Mouse (Mus musculus): Measurements from ENCODE around the gene Hmgn3. TPM values are rescaled to one million over a fixed set of nuclear protein-coding genes. Genes with fewer than 3 reads are reported as not detected.

Gene Hmgn3
- polyA plus RNA-seq, 1 experiment: 30.3 TPM

DNA sequence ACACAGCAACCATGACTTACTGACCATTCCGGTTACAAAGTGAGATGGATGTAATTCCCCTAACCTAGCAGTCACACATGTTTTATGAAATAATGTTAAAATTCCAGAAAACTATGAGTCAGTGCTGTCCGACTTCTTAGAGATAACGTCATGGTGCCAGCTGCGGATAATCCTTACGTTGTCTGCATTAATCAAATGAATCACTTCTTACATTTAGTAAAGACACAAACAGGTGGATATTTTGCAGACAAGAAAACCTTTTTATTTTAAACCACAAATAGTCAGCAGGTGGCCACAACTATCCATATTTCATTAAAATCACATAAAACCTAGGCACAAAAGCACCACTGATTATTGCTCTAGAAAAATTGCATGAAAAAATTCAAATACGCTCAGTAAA is 36.8 kb downstream of the Hmgn3 start:
- no peak overlapping the region for H3K4me3 ChIP-seq (ENCODE audit: low read depth, low read length)
- no peaks in the 10 kb centered on the region for H3K9me3 ChIP-seq (replicated peaks; ENCODE audit: control insufficient read depth, insufficient read depth, low read length, poor library complexity, severe bottlenecking)
- no peaks in the 10 kb centered on the region for H3K36me3 ChIP-seq (ENCODE audit: control insufficient read depth, insufficient read depth, low read length, poor library complexity, severe bottlenecking)
- H3K27ac ChIP-seq (ENCODE audit: insufficient read depth, low read length): no peak overlapping the region
- no peaks in the 10 kb centered on the region for H3K27me3 ChIP-seq (ENCODE audit: control insufficient read depth, insufficient read depth, low read length, poor library complexity, severe bottlenecking)
- no peak overlapping the region for H3K9ac ChIP-seq (ENCODE audit: low read depth, poor library complexity, severe bottlenecking)
- no peaks in the 10 kb centered on the region for H3K4me1 ChIP-seq (ENCODE audit: control insufficient read depth, insufficient read depth, low read length)
- TF ChIP-seq POLR2A (IDR thresholded peaks at IDR 0.05; ENCODE audit: insufficient read depth, low read length) (no peak), EP300 (IDR thresholded peaks at IDR 0.05; ENCODE audit: insufficient read depth, low read depth, low read length) (no peak), CTCF (IDR thresholded peaks at IDR 0.05; ENCODE audit: low read depth, low read length) (no peak)

DNA sequence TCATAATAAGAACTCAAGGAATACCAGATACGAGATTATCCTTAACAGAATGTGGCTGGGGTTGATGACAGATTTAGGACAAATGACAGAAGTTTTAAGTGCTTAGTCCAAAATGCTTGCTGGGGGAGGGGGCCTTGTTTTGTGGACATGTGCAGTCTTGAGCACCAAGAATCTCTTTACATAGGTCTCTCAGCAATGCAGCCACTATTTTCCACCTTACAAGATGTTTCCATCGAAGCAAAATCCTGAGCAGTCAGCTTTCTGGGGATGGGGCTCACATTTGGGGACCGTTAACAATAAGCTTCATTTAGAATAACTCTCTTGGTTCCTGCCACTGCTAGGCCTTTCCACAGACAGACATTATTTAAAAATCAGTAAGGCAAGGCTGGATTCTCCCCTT is 37.7 kb downstream of the Hmgn3 start:
- H3K27ac ChIP-seq (ENCODE audit: insufficient read depth, low read length): no peak overlapping the region
- no peak for TF ChIP-seq CTCF (IDR thresholded peaks at IDR 0.05; ENCODE audit: low read depth, low read length)
- TF ChIP-seq EP300 (IDR thresholded peaks at IDR 0.05; ENCODE audit: insufficient read depth, low read depth, low read length): no peak
- TF ChIP-seq POLR2A (IDR thresholded peaks at IDR 0.05; ENCODE audit: insufficient read depth, low read length): no peak

DNA sequence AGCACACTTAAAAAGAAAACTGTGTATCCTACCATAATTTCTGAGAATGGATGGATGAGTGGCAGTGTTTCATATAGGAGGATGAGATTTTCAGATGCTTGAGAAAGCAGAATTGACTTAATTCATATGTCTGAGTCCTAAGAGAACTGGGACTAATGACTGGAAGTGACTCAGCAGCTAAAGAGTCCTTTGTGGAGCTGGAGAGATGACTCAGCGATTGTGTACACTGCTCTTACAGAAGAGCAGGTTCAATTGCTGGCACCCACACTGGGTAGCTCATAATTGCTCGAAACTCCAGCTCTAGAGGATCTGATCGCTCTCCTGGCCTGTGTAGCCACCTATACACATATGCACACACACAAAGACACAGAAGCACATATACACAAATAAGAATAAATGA is 42.7 kb downstream of the Hmgn3 start:
- TF ChIP-seq EP300 (IDR thresholded peaks at IDR 0.05; ENCODE audit: insufficient read depth, low read depth, low read length): no peak
- TF ChIP-seq POLR2A (IDR thresholded peaks at IDR 0.05; ENCODE audit: insufficient read depth, low read length): no peak
- TF ChIP-seq CTCF (IDR thresholded peaks at IDR 0.05; ENCODE audit: low read depth, low read length): no peak
- Histone ChIP-seq H3K4me1 (ENCODE audit: control insufficient read depth, insufficient read depth, low read length) (no peaks in the 10 kb centered on the region), H3K36me3 (ENCODE audit: control insufficient read depth, insufficient read depth, low read length, poor library complexity, severe bottlenecking) (no peaks in the 10 kb centered on the region), H3K9ac (ENCODE audit: low read depth, poor library complexity, severe bottlenecking) (no peak overlapping the region), H3K9me3 (replicated peaks; ENCODE audit: control insufficient read depth, insufficient read depth, low read length, poor library complexity, severe bottlenecking) (no peaks in the 10 kb centered on the region), H3K4me3 (ENCODE audit: low read depth, low read length) (no peak overlapping the region), H3K27me3 (ENCODE audit: control insufficient read depth, insufficient read depth, low read length, poor library complexity, severe bottlenecking) (no peaks in the 10 kb centered on the region), H3K27ac (ENCODE audit: insufficient read depth, low read length) (no peak overlapping the region)

More for the DNA sequence above, 37.7 kb downstream of the Hmgn3 start:
- no peaks in the 10 kb centered on the region for H3K9me3 ChIP-seq (replicated peaks; ENCODE audit: control insufficient read depth, insufficient read depth, low read length, poor library complexity, severe bottlenecking)
- H3K4me1 ChIP-seq (ENCODE audit: control insufficient read depth, insufficient read depth, low read length): no peaks in the 10 kb centered on the region
- no peaks in the 10 kb centered on the region for H3K36me3 ChIP-seq (ENCODE audit: control insufficient read depth, insufficient read depth, low read length, poor library complexity, severe bottlenecking)
- no peaks in the 10 kb centered on the region for H3K27me3 ChIP-seq (ENCODE audit: control insufficient read depth, insufficient read depth, low read length, poor library complexity, severe bottlenecking)
- no peak overlapping the region for H3K9ac ChIP-seq (ENCODE audit: low read depth, poor library complexity, severe bottlenecking)
- no peak overlapping the region for H3K4me3 ChIP-seq (ENCODE audit: low read depth, low read length)

DNA sequence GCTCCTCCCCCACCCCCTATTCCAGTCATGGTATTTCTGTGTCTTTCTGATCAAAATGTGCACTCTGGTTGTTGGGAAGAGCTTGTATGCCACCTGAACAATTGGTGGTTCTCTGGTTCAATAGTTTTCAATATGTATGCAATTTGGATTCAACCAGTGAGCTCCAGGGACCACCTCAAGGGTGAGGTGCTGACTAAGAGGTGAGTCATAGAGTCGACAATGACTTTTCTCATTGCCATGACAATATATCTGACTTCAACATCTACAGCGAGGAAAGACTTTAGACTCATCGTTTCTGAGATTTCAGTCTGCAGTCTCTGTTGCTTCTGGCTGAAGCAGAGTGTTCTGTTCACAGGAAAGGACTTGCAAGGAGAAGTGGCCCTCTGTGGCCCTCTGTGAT is 44.8 kb downstream of the Hmgn3 start:
- Histone ChIP-seq H3K9ac (ENCODE audit: low read depth, poor library complexity, severe bottlenecking) (no peak overlapping the region), H3K4me1 (ENCODE audit: control insufficient read depth, insufficient read depth, low read length) (no peaks in the 10 kb centered on the region), H3K9me3 (replicated peaks; ENCODE audit: control insufficient read depth, insufficient read depth, low read length, poor library complexity, severe bottlenecking) (no peaks in the 10 kb centered on the region), H3K27me3 (ENCODE audit: control insufficient read depth, insufficient read depth, low read length, poor library complexity, severe bottlenecking) (no peaks in the 10 kb centered on the region), H3K4me3 (ENCODE audit: low read depth, low read length) (no peak overlapping the region), H3K36me3 (ENCODE audit: control insufficient read depth, insufficient read depth, low read length, poor library complexity, severe bottlenecking) (no peaks in the 10 kb centered on the region), H3K27ac (ENCODE audit: insufficient read depth, low read length) (no peak overlapping the region)
- TF ChIP-seq EP300 (IDR thresholded peaks at IDR 0.05; ENCODE audit: insufficient read depth, low read depth, low read length) (no peak), CTCF (IDR thresholded peaks at IDR 0.05; ENCODE audit: low read depth, low read length) (no peak), POLR2A (IDR thresholded peaks at IDR 0.05; ENCODE audit: insufficient read depth, low read length) (no peak)

DNA sequence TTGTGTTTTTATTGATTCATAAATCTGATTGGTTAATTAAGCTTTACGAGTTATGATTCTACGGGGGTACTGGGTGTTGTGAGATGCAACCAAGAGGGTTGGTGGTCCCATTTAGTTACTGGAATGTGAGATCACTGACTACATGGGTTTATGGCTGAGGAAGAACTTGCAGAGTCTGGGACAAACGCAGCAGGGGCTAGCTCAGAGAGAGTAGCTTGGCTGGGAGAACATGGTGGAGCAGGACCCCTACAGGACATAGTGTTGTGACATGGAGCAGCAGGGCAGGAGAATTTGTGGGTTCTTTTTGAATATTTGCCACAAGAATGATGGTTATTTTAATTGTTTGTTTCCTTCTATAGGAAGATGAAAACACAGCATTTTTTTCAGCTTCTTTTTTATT is 45.7 kb downstream of the Hmgn3 start:
- Histone ChIP-seq H3K36me3 (ENCODE audit: control insufficient read depth, insufficient read depth, low read length, poor library complexity, severe bottlenecking) (no peaks in the 10 kb centered on the region), H3K9me3 (replicated peaks; ENCODE audit: control insufficient read depth, insufficient read depth, low read length, poor library complexity, severe bottlenecking) (no peaks in the 10 kb centered on the region), H3K27ac (ENCODE audit: insufficient read depth, low read length) (no peak overlapping the region), H3K4me3 (ENCODE audit: low read depth, low read length) (no peak overlapping the region), H3K9ac (ENCODE audit: low read depth, poor library complexity, severe bottlenecking) (no peak overlapping the region), H3K27me3 (ENCODE audit: control insufficient read depth, insufficient read depth, low read length, poor library complexity, severe bottlenecking) (no peaks in the 10 kb centered on the region), H3K4me1 (ENCODE audit: control insufficient read depth, insufficient read depth, low read length) (no peaks in the 10 kb centered on the region)
- TF ChIP-seq POLR2A (IDR thresholded peaks at IDR 0.05; ENCODE audit: insufficient read depth, low read length) (no peak), EP300 (IDR thresholded peaks at IDR 0.05; ENCODE audit: insufficient read depth, low read depth, low read length) (no peak), CTCF (IDR thresholded peaks at IDR 0.05; ENCODE audit: low read depth, low read length) (no peak)

DNA sequence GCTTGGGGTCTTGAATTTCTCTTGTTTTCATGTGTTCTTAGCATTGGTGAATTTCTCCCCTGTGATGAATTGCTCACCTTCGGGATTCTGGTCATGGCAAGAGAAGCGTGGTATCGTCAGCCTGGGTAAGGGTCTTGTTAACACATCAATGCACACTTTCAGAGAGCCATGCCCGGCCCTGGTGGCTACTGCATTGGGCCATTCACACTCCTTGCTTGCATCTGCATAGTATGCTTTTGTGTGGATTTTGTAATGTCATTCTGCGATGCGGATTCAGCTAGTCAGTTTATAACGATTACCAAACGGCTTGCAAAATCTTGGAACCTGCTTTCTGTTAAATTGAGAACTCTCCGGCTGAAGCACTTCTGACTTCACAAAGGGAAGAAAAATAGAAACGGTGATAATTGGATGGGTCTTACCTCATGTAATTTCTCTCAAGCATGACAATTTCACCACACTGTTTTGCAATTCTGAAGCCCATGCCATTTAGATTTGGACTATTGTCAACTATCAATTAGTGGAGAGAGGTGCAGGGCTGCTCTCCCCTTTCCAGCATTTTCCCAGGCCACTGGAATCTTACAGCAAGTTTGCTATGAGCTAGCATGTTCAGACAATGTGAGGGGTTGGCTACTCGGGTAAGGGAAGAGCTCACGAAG is 47.7 kb downstream of the Hmgn3 start:
- Histone ChIP-seq H3K9me3 (replicated peaks; ENCODE audit: control insufficient read depth, insufficient read depth, low read length, poor library complexity, severe bottlenecking) (no peaks in the 10 kb centered on the region), H3K27me3 (ENCODE audit: control insufficient read depth, insufficient read depth, low read length, poor library complexity, severe bottlenecking) (no peaks in the 10 kb centered on the region), H3K27ac (ENCODE audit: insufficient read depth, low read length) (no peak overlapping the region), H3K4me3 (ENCODE audit: low read depth, low read length) (no peak overlapping the region), H3K4me1 (ENCODE audit: control insufficient read depth, insufficient read depth, low read length) (no peaks in the 10 kb centered on the region), H3K36me3 (ENCODE audit: control insufficient read depth, insufficient read depth, low read length, poor library complexity, severe bottlenecking) (no peaks in the 10 kb centered on the region), H3K9ac (ENCODE audit: low read depth, poor library complexity, severe bottlenecking) (no peak overlapping the region)
- TF ChIP-seq POLR2A (IDR thresholded peaks at IDR 0.05; ENCODE audit: insufficient read depth, low read length): no peak
- TF ChIP-seq EP300 (IDR thresholded peaks at IDR 0.05; ENCODE audit: insufficient read depth, low read depth, low read length): no peak
- TF ChIP-seq CTCF (IDR thresholded peaks at IDR 0.05; ENCODE audit: low read depth, low read length): no peak
